Mouse (Mus musculus) C2C12 (cell line): ENCODE data around the gene Utp14a.

Source experiments
- CTCF ChIP-seq: IDR thresholded peaks from one replicate; pipeline ENCODE4 v1.5.1; 2011; ENCODE audit not compliant: control insufficient read depth, insufficient read depth, insufficient read length
- MAX ChIP-seq: IDR thresholded peaks from one replicate; pipeline ENCODE4 v1.6.1; 2011; ENCODE audit warnings: mild to moderate bottlenecking, control low read depth
- MYOG ChIP-seq: IDR thresholded peaks from one replicate; pipeline ENCODE4 v1.6.1; 2011; ENCODE audit not compliant: control insufficient read depth, insufficient read length; ENCODE audit errors: extremely low read depth
- USF1 ChIP-seq: IDR thresholded peaks from one replicate; pipeline ENCODE4 v1.6.1; 2011; ENCODE audit warnings: low read depth, mild to moderate bottlenecking, control low read depth, moderate library complexity

DNA sequence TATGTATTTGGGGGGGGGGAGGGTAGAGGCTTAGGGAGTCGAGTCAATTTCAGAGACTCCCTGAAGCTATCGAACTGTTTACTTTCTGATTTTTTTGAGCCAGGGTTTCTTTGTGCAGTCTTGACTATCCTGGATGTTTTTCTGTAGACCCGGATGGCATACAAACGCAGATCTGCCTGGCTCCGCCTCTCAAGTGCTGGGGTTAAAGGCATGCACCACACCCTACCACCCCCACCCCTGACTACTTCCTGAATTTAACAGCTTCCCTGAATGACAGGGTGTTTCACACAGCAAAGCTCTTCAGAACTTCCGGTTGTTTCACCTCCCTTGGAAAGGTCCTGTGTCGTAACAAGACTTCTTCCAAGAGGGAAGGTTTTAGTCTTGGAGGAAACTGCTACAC is 22.2 kb upstream of the Utp14a start:
- TF ChIP-seq CTCF (no peak), USF1 (no peak), MAX (no peak), MYOG (no peak)
